Mouse (Mus musculus) liver, adult 2 months (tissue): ENCODE data around the gene Auts2.

Source experiments
- CTCF ChIP-seq: fragments of 200-500 bp; IDR thresholded peaks from 2 replicates; pipeline ENCODE4 v1.5.1; 2011; ENCODE audit warnings: low read depth, low read length, control low read depth
- POLR2A ChIP-seq: fragments of 200-500 bp; IDR thresholded peaks from 2 replicates; pipeline ENCODE4 v1.6.1; 2011; ENCODE audit warnings: low read length, control low read depth; ENCODE audit not compliant: insufficient read depth; ENCODE audit errors: extremely low read depth

GRCm38 (mm10) chr5:132357726-132358125 is 185.4 kb downstream of the Auts2 start:
- no peak for TF ChIP-seq POLR2A
- TF ChIP-seq CTCF, result no peak
